Mouse (Mus musculus): Measurements from ENCODE around the gene Cntfr. TPM values are rescaled to one million over a fixed set of nuclear protein-coding genes. Genes with fewer than 3 reads are reported as not detected.
"Not testable (repeated sequence)": the region's sequence is repeated elsewhere in the genome, so short reads cannot be mapped to it uniquely, and the experiment has no call there.

Cntfr gene
- polyA plus RNA-seq, 1 experiment from 2014 or later = 33.0 TPM

DNA sequence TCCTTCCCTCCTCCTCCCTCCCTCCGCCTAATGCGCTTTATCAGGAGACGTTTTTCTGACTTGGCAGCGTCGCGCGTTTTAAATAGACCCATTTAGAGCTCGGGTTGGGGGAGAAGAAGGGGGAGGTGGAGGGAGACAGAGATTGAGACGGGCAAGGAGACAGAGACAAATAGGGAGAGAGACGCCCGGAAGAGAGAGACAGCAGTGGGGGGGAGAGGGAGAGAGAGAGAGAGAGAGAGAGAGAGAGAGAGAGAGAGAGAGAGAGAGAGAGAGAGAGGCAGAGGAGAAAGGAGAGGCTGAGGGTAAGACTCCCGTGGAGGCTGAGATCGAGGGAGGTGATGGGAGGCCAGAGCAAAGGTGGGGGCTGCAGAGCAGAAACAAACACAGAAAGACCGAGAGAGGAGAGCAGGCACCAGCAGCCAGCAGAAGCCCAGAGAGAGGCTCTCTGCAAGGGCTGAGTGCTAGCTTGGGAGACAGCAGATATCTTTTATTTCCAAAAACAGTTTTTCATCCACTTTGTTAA lies 11.9 kb downstream of the Cntfr start:
- Histone ChIP-seq H3K4me1 (replicated peaks) (peaks cover 31% of the 10 kb centered on the region), H3K4me2 (0 out of 2 replicates have a peak overlapping the region, but pooled peaks have one; percentile 45)
- H3K27ac ChIP-seq (replicated peaks); H3K4me3 ChIP-seq; H3K9ac ChIP-seq; H3K27me3 ChIP-seq; H3K9me3 ChIP-seq; ATAC-seq (ENCODE audit: low FRiP score, low read depth); H3K36me3 ChIP-seq: not testable (repeated sequence)
- under 1% methylated on average over 13 of the region's 14 CpGs for WGBS

DNA sequence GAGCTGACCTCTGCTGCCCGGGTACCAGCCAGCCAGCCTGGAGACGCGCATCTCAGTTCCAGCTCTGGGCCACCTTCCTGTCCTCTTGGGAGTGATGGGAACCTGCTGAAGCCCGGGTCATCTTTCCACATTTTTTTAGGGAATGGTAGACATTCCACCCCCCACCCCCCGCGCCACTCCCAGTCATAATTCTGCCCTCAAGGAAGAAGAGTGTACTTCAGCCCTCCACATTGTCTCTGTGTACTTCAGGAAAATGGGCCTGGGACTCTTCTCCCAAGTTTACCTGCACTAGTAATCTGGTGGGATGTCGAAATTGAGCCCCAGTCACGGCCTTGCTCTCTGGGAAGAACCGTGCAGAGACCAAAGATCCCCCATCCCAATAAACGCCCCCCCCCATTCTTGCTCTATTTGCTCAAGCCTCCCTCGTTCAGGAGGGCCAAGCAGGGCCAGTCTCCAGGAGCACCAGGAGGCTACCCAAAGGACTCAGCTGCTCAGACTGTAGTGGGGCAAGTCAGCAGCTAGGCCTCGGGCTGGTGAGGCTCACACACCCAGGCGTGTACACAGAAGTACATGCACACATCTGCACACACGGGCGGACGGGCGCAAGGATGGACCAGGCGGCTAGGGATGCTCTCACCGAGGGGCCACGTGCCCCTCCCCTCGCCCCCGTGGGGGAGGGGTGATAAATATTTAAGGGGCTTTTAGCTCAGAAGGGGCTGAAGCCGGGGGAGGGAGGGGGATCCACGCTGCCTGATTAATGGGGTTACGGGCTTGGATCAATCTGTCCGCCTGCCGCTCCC lies 12.6 kb downstream of the Cntfr start:
- Histone ChIP-seq H3K27ac (replicated peaks) (peak overlapping the region; percentile 45; the same call in 1 of the 2 replicates), H3K4me1 (replicated peaks) (peaks cover 37% of the 10 kb centered on the region), H3K4me3 (peak overlapping the region; percentile 11; the same call in 1 of the 2 replicates), H3K4me2 (peak overlapping the region; percentile 45)
- peak; percentile 29; the same call in 1 of the 2 replicates for ATAC-seq (ENCODE audit: low FRiP score, low read depth)
- H3K27me3 ChIP-seq, H3K9me3 ChIP-seq, H3K9ac ChIP-seq, H3K36me3 ChIP-seq: not testable (repeated sequence)
- 3% methylated on average over 24 of the region's 27 CpGs for WGBS

DNA sequence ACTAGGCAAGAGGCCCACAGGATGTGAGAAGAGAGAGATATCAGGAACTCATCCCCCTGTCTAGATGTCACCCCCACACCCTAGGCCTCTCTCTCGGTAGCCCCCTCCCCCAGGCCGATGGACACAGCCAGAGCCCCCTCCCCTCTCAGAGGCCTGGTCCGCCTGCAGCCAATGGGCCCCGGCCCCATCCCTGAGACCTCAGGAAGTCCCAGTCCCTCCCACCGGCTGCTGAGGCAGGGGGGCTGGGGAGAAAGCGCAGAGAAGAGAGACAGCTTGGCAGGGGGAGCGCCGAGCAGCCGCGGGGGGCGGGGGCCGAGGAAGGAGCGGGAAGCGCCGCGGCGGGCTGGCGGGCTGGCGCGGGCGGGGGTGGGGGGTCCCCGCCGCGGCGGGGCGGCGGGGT lies 13.6 kb downstream of the Cntfr start:
- not testable (repeated sequence) for H3K27ac ChIP-seq (replicated peaks); H3K27me3 ChIP-seq; H3K36me3 ChIP-seq; H3K9ac ChIP-seq; H3K9me3 ChIP-seq
- ATAC-seq (ENCODE audit: low FRiP score, low read depth) = peak; percentile 40
- Histone ChIP-seq H3K4me3 (peak overlapping the region; percentile 27; the same call in 1 of the 2 replicates), H3K4me1 (replicated peaks) (peaks cover 43% of the 10 kb centered on the region), H3K4me2 (peak overlapping the region; percentile 48)
- 3% methylated on average over 8 of the region's 27 CpGs for WGBS

DNA sequence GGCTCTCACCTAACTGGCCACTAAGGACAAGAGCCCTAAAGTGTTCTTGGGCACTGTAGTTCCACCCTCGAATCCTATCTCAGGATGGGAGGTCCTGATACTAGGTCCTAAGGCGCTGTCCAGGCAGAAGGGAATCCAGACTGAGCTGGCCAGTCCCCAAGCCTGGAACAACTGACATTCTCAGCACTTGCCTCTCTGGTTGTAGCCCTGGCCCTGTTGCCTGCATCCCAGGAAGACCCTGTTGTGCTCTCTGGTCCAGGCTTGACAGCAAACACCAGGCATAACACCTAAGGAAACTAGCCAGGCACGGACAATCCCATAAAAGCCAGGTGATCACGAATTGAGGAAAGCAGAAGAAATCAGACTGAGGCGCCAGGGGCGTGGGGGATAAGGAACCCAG lies 14.1 kb downstream of the Cntfr start:
- Histone ChIP-seq H3K4me3 (no peak overlapping the region), H3K27ac (replicated peaks) (no peak overlapping the region; the same call in 1 of the 2 replicates), H3K9ac (0 out of 2 replicates have a peak overlapping the region, but pooled peaks have one; percentile 2), H3K36me3 (no peaks in the 10 kb centered on the region), H3K9me3 (no peaks in the 10 kb centered on the region), H3K27me3 (no peaks in the 10 kb centered on the region), H3K4me2 (peak overlapping the region; percentile 48), H3K4me1 (replicated peaks) (peaks cover 46% of the 10 kb centered on the region)
- no peak for ATAC-seq (ENCODE audit: low FRiP score, low read depth)
- 31% methylated on average over 6 of the region's 6 CpGs for WGBS

DNA sequence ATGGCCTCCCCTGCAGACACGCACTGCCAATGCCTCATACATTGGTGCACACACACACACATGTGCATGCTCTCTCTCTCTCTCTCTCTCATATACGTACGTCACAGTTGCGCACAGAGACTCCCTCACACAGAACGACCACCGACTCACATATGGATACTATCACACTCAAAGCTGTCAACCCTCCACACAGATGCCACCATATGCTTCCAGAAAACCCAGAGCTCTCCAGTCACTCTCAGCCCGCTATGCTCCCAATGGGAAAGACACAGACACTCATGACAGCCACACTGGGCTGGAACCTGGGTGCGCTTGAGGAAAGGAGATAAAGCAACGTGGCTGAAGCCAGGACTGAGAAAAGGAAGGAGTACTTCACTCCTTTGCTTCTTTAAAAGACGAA lies 14.9 kb downstream of the Cntfr start:
- Histone ChIP-seq H3K9me3 (no peaks in the 10 kb centered on the region), H3K4me3 (no peak overlapping the region), H3K36me3 (no peaks in the 10 kb centered on the region), H3K4me2 (no peak overlapping the region), H3K4me1 (replicated peaks) (peaks cover 55% of the 10 kb centered on the region), H3K27me3 (no peaks in the 10 kb centered on the region), H3K9ac (no peak overlapping the region), H3K27ac (replicated peaks) (no peak overlapping the region; the same call in 1 of the 2 replicates)
- no peak for ATAC-seq (ENCODE audit: low FRiP score, low read depth)
- 63% methylated on average over 10 of the region's 10 CpGs for WGBS

DNA sequence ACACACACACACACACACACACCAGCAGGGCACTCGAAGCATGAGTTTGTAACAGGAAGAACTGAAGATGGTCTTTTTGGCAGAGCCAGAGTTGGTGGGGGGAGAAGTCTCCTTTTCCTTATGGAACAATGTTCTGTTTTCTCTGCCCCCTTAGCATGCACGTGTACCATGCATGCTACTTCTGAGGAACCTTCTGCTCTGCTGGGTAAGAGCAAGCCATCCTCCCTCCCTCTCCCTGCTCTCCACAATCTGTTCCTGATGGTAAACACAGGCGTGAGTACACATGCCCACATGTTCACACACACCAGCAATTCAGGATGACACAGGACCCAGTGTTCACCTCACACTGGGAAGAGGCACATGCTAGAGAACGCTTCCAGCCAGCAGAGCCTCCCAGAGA lies 15.7 kb downstream of the Cntfr start:
- 42% methylated on average over 4 of the region's 4 CpGs for WGBS
- peaks cover 63% of the 10 kb centered on the region for H3K4me1 ChIP-seq (replicated peaks)
- H3K36me3 ChIP-seq = no peaks in the 10 kb centered on the region
- no peak for ATAC-seq (ENCODE audit: low FRiP score, low read depth)
- H3K4me2 ChIP-seq = no peak overlapping the region
- no peaks in the 10 kb centered on the region for H3K27me3 ChIP-seq
- no peak overlapping the region for H3K9ac ChIP-seq
- H3K9me3 ChIP-seq = no peaks in the 10 kb centered on the region
- no peak overlapping the region for H3K27ac ChIP-seq (replicated peaks)
- no peak overlapping the region for H3K4me3 ChIP-seq

DNA sequence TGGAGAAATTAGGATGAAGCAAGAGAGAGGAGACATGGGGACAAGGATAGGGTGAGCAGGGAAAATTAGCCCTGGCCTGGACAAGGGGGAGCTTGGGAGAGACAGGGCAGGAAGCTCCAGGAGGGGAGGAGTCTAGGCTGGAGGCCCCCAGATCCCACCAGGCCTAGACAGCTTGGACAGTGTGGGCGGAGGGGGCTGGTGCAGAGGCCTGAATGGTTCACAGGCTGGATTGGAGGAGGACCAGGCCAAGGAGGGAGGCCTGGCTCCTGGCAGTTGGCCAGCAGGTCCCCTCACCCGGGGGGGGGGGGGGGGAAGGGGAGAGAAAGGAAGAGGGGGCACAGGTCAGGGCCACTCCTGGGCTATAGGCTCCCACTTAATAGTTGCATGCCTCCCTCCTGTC lies 17.6 kb downstream of the Cntfr start:
- WGBS = 67% methylated on average over 1 of the region's 2 CpGs
- Histone ChIP-seq H3K9ac (no peak overlapping the region), H3K27ac (replicated peaks) (peak overlapping the region; percentile 25; the same call in 1 of the 2 replicates), H3K4me2 (no peak overlapping the region), H3K4me3 (no peak overlapping the region), H3K36me3 (no peaks in the 10 kb centered on the region), H3K27me3 (no peaks in the 10 kb centered on the region), H3K4me1 (replicated peaks) (peaks cover 74% of the 10 kb centered on the region), H3K9me3 (no peaks in the 10 kb centered on the region)
- ATAC-seq (ENCODE audit: low FRiP score, low read depth) = peak; percentile 23; the same call in 1 of the 2 replicates

DNA sequence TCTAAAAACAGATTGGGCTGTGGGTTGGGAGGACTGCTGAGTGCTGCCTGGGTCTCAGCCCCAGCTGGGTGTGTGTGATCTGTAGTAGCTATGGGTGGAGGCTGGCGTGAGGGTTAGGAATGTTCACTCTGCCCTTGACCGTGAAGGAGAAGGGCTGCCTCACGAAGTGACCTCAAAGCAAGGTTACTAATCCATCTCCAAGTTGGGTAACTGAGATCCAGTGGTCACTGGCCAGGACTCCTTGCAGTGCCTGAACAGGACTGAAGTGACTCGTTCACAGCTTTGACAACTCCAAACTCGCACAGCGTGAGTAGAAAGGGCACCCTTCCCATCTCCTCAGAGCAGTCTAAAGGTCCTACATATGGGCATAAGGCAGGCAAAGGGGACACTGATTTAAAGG lies 18.0 kb downstream of the Cntfr start:
- peaks cover 72% of the 10 kb centered on the region for H3K4me1 ChIP-seq (replicated peaks)
- 75% methylated on average over 6 of the region's 6 CpGs for WGBS
- no peak overlapping the region for H3K4me3 ChIP-seq
- H3K9me3 ChIP-seq = no peaks in the 10 kb centered on the region
- H3K27me3 ChIP-seq = no peaks in the 10 kb centered on the region
- no peak overlapping the region for H3K9ac ChIP-seq
- H3K27ac ChIP-seq (replicated peaks) = peak overlapping the region; percentile 25; the same call in 1 of the 2 replicates
- ATAC-seq (ENCODE audit: low FRiP score, low read depth) = no peak
- H3K4me2 ChIP-seq = no peak overlapping the region
- no peaks in the 10 kb centered on the region for H3K36me3 ChIP-seq

DNA sequence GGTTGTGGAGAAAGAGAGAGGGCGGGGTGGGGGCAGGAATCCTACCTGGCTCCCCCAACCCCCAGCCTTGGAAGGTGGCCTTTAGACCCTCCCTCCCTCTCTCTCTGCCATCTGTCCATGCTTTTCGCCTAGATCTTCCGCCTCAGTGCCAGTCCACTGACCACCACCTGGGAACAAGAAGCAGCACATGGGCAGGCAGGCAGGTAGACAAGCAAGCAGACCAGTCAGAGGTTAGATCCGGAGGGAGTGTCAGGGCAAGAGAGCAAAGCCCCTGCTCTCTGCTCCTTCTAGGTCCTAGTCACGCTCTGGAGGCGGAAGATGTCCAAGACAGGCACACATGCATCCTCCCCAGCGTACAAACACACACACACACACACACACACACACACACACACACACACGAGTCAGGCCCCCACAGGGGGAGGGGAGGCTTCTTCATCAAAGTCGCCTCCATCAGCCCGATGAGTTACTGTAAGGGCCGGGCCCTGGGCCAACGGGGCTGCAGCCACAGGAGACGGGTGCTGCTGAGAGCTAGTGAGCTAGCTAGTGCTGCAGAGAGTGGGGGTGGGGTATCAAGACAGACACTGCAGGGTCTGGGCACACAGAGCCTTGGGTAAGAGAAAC lies 19.8 kb downstream of the Cntfr start:
- 36% methylated on average over 13 of the region's 13 CpGs for WGBS

DNA sequence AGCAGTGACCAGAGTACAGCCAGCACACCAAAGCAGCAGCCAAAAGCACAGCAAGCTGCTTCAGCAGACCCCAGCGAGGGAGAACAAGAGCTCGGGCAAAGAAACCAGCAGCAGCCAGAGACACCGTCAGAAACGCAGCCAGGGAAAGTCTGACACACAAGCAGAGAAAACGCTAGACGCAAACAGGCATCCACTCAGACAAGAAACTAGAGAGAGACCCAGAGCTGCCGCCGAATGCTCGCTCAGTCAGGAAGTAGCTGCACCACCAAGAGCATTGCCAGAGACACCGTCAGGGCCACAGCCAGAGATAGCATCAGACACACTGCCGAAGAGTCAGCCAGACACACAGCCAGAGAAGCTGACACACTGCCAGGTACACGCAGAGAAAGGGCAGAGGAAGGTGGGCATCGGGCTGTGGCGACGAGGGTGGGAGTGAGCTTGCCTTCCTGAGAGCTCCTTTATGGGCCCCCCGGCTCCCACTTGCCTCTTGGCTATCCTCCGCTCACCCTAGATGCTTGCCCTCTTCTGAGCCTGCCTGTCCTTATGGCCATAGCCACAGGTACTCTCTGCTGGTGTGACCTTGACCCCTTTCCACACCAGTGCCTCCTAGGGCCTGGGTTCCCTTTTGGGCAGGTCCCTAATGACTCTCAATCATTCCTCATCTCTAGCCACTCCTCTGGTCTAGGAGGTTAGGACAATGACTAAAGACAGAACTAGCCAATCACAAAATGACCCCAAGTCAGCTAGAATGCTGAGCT lies 20.5 kb downstream of the Cntfr start:
- no peaks in the 10 kb centered on the region for H3K27me3 ChIP-seq
- no peak for ATAC-seq (ENCODE audit: low FRiP score, low read depth)
- no peaks in the 10 kb centered on the region for H3K9me3 ChIP-seq
- no peaks in the 10 kb centered on the region for H3K36me3 ChIP-seq
- H3K27ac ChIP-seq (replicated peaks) = peak overlapping the region; percentile 60
- H3K4me3 ChIP-seq = no peak overlapping the region
- 55% methylated on average over 17 of the region's 17 CpGs for WGBS
- peaks cover 83% of the 10 kb centered on the region for H3K4me1 ChIP-seq (replicated peaks)
- H3K4me2 ChIP-seq = peak overlapping the region; percentile 7; the same call in 1 of the 2 replicates
- H3K9ac ChIP-seq = no peak overlapping the region; the same call in 1 of the 2 replicates

More for the DNA sequence above, 19.8 kb downstream of the Cntfr start:
- Histone ChIP-seq H3K4me1 (replicated peaks) (peaks cover 80% of the 10 kb centered on the region), H3K4me3 (no peak overlapping the region), H3K27me3 (no peaks in the 10 kb centered on the region), H3K9ac (no peak overlapping the region), H3K9me3 (no peaks in the 10 kb centered on the region), H3K4me2 (0 out of 2 replicates have a peak overlapping the region, but pooled peaks have one; percentile 7), H3K27ac (replicated peaks) (peak overlapping the region; percentile 29), H3K36me3 (no peaks in the 10 kb centered on the region)
- peak; percentile 64 for ATAC-seq (ENCODE audit: low FRiP score, low read depth)

DNA sequence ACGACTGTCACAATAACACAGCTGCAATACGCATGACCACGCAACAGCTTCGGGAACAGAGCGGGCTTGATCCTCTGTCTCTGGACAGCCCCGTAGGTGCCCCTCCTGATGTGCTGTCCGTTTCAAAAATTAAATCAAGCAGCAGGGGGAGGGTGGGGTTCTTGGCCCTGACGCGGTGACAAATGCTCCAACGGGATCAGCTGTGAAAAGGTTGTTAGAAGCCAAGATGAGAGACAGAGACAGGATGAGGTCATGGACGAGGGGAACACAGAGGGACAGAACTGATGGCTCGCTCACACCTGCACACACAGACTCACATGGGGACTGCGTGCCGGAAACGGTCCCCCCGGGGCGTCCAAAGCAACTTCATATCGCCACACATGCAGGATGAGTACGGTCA lies 23.7 kb downstream of the Cntfr start:
- no peaks in the 10 kb centered on the region for H3K9me3 ChIP-seq

More for the DNA sequence above, 23.7 kb downstream of the Cntfr start:
- Histone ChIP-seq H3K4me3 (no peak overlapping the region), H3K36me3 (no peaks in the 10 kb centered on the region), H3K4me2 (no peak overlapping the region), H3K4me1 (replicated peaks) (peaks cover 61% of the 10 kb centered on the region), H3K27ac (replicated peaks) (no peak overlapping the region), H3K9ac (no peak overlapping the region), H3K27me3 (no peaks in the 10 kb centered on the region)
- WGBS = 39% methylated on average over 19 of the region's 19 CpGs
- ATAC-seq (ENCODE audit: low FRiP score, low read depth) = no peak
